Comparison of ENCODE assay signal across 19 mouse cellular contexts in genomic region chr10:90699211-90699610, GRCm38 (mm10).
A peak's percentile ranks its signal among the peaks of the same experiment; 100 is the strongest.
DNase-seq lines count a peak whose midpoint lies in the region; ATAC-seq lines count a peak whose summit lies in the region.
"Had no signal": no experiment of that assay in that cellular context is flagged by ENCODE, and none has a peak within 500 bp of the region (broad histone marks: within the 10 kb centered on the region; RNA-seq: fewer than 3 reads in every experiment).

No protein-coding gene starts in this region.

- 0 out of 2 replicates have a peak overlapping the region, but pooled peaks have one; percentile 2 for H3K9ac ChIP-seq in hindbrain, embryonic 13.5 days
- H3K9ac ChIP-seq in hindbrain, embryonic 11.5 days (ENCODE audit: low read depth, low read length), result no peak overlapping the region
- H3K9ac ChIP-seq in midbrain, embryonic 13.5 days (replicated peaks), result no peak overlapping the region; the same call in 1 of the 2 replicates
- H3K9ac ChIP-seq: embryonic facial prominence, embryonic 13.5 days; heart, embryonic 13.5 days; midbrain, embryonic 12.5 days had no signal

- 55% methylated on average over 12 of the region's 12 CpGs for WGBS in hindbrain, embryonic 13.5 days
- WGBS in hindbrain, embryonic 11.5 days, result 74% methylated on average over 12 of the region's 12 CpGs
- 64% methylated on average over 12 of the region's 12 CpGs for WGBS in midbrain, embryonic 13.5 days

- no peaks in the 10 kb centered on the region for H3K27me3 ChIP-seq in hindbrain, embryonic 13.5 days
- no peaks in the 10 kb centered on the region for H3K27me3 ChIP-seq in hindbrain, embryonic 11.5 days (ENCODE audit: control insufficient read depth, insufficient read depth, low read length)
- H3K27me3 ChIP-seq in midbrain, embryonic 13.5 days, result no peaks in the 10 kb centered on the region
- H3K27me3 ChIP-seq: CH12.LX; embryonic facial prominence, embryonic 13.5 days; heart, embryonic 13.5 days; midbrain, embryonic 12.5 days had no signal

- H3K4me3 ChIP-seq in hindbrain, embryonic 13.5 days, result no peak overlapping the region
- no peak overlapping the region for H3K4me3 ChIP-seq in hindbrain, embryonic 11.5 days (ENCODE audit: low read depth, low read length)
- H3K4me3 ChIP-seq in midbrain, embryonic 13.5 days (replicated peaks), result no peak overlapping the region
- H3K4me3 ChIP-seq: embryonic facial prominence, embryonic 13.5 days; heart, embryonic 13.5 days; midbrain, embryonic 12.5 days had no signal

- peak; percentile 40 to 47 for DNase-seq in cerebellum, postnatal 14 days
- DNase-seq in cerebellum, adult 18-20 months, result no peak
- no peak for DNase-seq in hindbrain, embryonic 11.5 days (ENCODE audit: low spot score)
- peak; percentile 7 for DNase-seq in Muller cell, postnatal 12 days (ENCODE audit: inconsistent ontology term)
- DNase-seq in embryo, embryonic 9.5 days (ENCODE audit: extremely low spot score), result no peak
- DNase-seq in ovary, adult 18-20 months (ENCODE audit: low spot score), result no peak
- DNase-seq: adrenal gland, postnatal 25 days; cerebellum, postnatal 36 days; kidney, adult 2 months; kidney, postnatal 25 days; lung, postnatal 14 days; thymus, postnatal 36 days had no signal

- H3K9me3 ChIP-seq in hindbrain, embryonic 13.5 days, result no peaks in the 10 kb centered on the region
- no peaks in the 10 kb centered on the region for H3K9me3 ChIP-seq in hindbrain, embryonic 11.5 days (ENCODE audit: control insufficient read depth, low read length)
- no peaks in the 10 kb centered on the region for H3K9me3 ChIP-seq in midbrain, embryonic 13.5 days
- H3K9me3 ChIP-seq: embryonic facial prominence, embryonic 13.5 days; heart, embryonic 13.5 days; midbrain, embryonic 12.5 days had no signal

- ATAC-seq in hindbrain, embryonic 13.5 days (ENCODE audit: low FRiP score), result peak; percentile 65
- no peak for ATAC-seq in hindbrain, embryonic 11.5 days (ENCODE audit: low FRiP score)
- peak; percentile 71 for ATAC-seq in midbrain, embryonic 13.5 days
- ATAC-seq: activated CD4-positive, CD25-positive, alpha-beta regulatory T cell, adult 4 months had no signal

- 0 out of 2 replicates have a peak overlapping the region, but pooled peaks have one; percentile 2 for H3K4me2 ChIP-seq in hindbrain, embryonic 13.5 days
- no peak overlapping the region for H3K4me2 ChIP-seq in hindbrain, embryonic 11.5 days (replicated peaks; ENCODE audit: low read depth, low read length)
- no peak overlapping the region for H3K4me2 ChIP-seq in midbrain, embryonic 13.5 days (replicated peaks)
- H3K4me2 ChIP-seq: embryonic facial prominence, embryonic 13.5 days; heart, embryonic 13.5 days; midbrain, embryonic 12.5 days had no signal

- H3K4me1 ChIP-seq in hindbrain, embryonic 13.5 days (replicated peaks), result peaks cover 30% of the 10 kb centered on the region; the same call in 1 of the 2 replicates
- H3K4me1 ChIP-seq in hindbrain, embryonic 11.5 days (replicated peaks; ENCODE audit: control insufficient read depth, insufficient read depth, low read length), result no peaks in the 10 kb centered on the region
- peaks cover 18% of the 10 kb centered on the region; the same call in 1 of the 2 replicates for H3K4me1 ChIP-seq in midbrain, embryonic 13.5 days (replicated peaks)
- H3K4me1 ChIP-seq: embryonic facial prominence, embryonic 13.5 days; midbrain, embryonic 12.5 days had no signal

- H3K36me3 ChIP-seq in hindbrain, embryonic 13.5 days, result no peaks in the 10 kb centered on the region
- H3K36me3 ChIP-seq in hindbrain, embryonic 11.5 days (ENCODE audit: control insufficient read depth, insufficient read depth, low read length), result no peaks in the 10 kb centered on the region
- H3K36me3 ChIP-seq in midbrain, embryonic 13.5 days, result no peaks in the 10 kb centered on the region
- H3K36me3 ChIP-seq: embryonic facial prominence, embryonic 13.5 days; heart, embryonic 13.5 days; midbrain, embryonic 12.5 days had no signal

- peak overlapping the region; percentile 75 for H3K27ac ChIP-seq in hindbrain, embryonic 13.5 days
- no peak overlapping the region for H3K27ac ChIP-seq in hindbrain, embryonic 11.5 days (ENCODE audit: low read depth, low read length)
- peak overlapping the region; percentile 61 for H3K27ac ChIP-seq in midbrain, embryonic 13.5 days
- H3K27ac ChIP-seq: embryonic facial prominence, embryonic 13.5 days; heart, embryonic 13.5 days; midbrain, embryonic 12.5 days had no signal

Comparison
In these comparisons a context has a peak if more than half of its experiments do, and no peak if none do; other contexts are left out.
1. DNase-seq: peak in cerebellum, postnatal 14 days (2 of 2) and Muller cell, postnatal 12 days (single experiment); none in cerebellum, adult 18-20 months (0 of 2), hindbrain, embryonic 11.5 days (single experiment), embryo, embryonic 9.5 days (single experiment) and ovary, adult 18-20 months (single experiment).